Mouse (Mus musculus) natural killer cell, adult 2 months (primary cell): ENCODE measurements around the gene H2-Oa.

Source experiments
- DNase-seq, 2 experiments: peaks; one replicate each; pipeline ENCODE4 v3.0.0; 2022; ENCODE audit warnings: low spot score in 2 of 2

H2-Oa gene

DNA sequence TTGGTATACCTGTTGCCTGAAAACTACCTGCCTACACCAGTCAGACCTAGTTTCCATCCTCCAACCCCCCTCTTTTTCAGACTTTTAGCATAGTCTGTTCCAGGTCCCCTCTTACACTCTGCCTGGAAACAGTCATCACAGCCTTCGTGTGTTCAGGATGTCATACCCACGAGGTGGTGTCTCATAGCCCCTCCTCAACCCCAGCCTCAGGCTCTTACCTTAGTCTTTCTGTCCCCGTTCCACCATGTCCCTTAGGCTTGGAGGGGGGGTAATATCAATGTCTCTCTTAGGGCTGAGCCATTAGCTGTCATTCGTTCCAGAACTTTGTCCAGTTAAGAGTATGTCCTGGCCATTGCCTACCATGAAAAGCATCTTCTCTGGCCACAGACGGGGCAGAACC lies 9.0 kb downstream of the H2-Oa start:
- DNase-seq, result no peak

DNA sequence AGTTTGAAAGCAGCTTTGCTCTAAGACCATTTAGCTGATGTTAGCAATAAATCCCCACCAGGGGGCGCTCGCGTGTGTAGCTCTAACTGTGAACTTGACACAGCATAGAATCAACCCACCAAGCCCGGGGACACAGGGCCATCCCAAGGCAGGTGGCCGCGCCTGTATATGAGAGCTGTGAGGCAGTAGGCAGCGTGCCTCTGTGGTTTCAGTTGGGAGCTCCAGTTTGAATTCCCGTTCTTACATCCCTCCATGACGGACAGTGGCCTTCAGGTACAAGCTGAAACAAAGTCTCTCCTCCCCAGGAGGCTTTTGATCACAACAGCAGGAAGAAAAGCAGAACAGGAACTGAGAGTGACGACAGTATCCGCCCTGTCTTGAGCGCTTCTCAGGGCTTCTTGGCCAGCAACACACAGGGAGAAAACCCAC lies 9.5 kb downstream of the H2-Oa start:
- peak; percentile 95 to 96 for DNase-seq

DNA sequence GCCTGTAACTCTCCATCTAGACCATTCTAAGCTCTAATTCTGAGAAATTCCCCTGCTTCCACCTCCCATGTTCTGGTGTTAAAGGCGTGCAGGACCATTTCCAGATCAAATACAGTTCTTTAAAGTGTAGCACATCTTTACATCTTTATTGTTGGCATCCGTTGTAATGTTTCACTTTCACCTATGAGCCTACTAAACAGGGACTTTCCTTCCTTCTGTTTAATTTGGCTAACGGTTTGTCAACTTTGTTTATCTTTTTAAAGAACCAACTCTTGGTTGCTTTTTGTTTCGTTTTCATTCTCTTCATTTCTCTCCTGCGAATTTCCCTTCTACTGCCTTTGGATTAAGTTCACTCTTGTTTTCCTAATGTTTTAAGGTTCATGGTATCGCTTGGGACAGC lies 10.7 kb downstream of the H2-Oa start:
- DNase-seq, result no peak

DNA sequence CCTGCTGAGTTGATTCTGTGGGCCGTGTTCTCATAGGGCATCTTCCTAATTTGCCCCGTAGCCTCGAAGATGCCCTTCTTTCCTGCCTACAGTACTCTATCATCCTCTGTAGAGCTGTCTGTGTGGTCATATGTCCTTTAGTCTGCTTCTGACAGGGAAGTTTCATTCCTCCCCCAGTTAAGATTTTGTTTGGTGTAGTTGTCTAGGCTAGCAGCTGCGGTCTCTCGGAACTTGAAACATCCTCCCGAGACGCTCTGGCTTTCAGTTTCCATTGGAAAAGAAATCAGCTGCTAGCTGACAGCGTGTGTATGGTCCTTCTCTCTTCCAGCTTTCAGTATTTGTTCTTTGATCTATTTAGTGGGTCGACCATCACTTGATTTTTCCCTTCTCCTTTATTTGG lies 12.7 kb downstream of the H2-Oa start:
- no peak for DNase-seq

DNA sequence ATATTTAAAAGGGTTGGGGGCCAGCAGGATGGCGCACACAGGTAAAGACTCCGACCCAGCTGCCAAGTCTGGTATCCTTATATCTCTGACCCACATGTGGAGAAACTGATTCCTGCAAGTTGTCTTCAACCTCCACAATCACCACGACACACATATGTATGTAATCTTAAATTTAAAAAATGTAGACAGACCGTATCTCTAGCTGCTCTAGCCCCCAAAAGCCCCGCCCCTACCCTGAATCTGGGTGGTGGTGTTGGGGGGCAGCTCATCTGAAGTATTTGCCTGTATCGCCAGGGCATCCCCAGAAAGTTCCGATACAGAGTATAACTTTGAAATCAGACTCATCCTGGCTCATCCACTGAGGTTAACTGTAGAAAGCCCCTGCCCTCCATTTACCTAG lies 14.4 kb downstream of the H2-Oa start:
- no peak for DNase-seq

DNA sequence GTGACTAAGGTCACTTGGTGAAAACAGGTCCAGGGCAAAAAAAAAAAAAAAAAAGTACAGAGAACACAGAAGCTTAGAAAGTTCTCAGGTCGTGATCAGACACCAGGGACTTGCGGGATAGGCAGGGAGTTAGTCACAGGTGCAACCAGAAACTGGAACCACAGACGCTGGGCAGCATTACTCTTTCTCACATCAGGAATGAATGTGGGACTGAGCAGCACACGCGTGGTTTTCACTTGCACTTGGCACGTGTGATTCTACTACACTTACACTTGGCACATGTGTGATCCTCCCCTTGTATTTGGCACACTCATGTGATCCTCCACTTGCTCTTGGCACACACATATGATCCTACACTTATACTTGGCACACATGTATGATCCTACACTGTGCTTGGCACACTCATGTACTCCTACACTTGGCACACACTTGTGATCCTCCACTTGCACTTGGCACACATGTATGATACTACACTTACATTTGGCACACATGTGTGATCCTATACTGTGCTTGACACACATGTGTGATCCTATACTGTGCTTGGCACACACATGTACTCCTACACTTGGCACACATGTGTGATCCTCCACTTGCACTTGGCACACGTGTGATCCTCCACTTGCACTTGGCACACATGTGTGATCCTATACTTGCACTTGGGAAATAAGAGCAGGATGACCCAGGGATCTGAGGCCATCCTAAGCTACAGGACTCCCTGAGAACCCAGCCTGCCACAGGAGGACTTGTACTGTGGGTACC lies 15.1 kb downstream of the H2-Oa start:
- DNase-seq, result no peak

DNA sequence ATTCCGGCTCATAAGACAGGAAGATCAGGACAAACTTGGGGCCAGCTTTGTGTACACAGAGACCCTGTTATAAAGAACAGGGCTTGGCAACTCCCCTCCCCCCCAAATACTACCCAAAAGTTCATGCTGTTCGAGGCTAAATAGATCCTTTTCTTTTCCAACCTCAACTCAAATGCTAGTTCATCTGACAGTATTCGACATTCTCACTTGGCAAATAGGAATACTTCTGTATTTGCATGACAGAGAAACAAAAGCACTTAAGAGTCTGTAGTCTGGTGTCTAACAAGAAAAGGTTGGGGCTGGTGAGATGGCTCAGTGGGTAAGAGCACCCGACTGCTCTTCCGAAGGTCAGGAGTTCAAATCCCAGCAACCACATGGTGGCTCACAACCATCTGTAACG lies 16.3 kb downstream of the H2-Oa start:
- no peak for DNase-seq

DNA sequence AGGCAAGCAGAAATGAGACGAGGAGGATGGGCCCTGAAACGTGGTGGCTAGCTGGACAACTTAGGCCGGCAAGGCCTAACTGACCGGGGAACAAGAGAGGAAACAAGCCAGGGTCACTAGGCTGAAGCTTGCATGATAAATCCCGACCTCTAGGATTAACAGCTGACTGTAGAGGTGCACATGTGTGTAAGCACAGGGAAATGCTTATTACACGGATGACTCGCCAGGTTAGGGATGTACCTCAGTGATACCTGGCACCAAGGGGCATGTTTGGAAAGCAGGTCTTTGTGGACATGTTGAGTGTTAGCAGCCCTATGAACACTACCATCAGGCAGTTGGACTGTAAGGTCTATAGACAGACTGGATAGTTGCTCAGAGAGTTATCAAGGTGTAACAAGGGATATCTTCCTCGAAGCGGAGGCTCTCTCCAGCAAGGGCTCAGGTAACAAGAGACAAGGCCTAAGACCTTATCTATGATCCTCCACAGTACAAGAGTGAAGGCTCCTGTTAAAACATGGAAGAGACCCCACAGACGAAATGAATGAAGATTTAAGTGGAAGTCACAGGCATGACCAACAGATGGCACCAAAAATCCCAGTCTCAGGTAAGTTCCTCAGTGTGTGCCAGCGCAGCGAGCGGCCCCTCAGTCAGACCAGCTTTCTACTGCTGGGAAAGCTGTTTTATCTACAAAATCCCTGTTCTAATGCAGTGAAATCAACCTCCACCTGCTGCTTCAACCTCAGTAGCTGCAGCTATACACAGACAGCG lies 17.1 kb downstream of the H2-Oa start:
- DNase-seq, result no peak

DNA sequence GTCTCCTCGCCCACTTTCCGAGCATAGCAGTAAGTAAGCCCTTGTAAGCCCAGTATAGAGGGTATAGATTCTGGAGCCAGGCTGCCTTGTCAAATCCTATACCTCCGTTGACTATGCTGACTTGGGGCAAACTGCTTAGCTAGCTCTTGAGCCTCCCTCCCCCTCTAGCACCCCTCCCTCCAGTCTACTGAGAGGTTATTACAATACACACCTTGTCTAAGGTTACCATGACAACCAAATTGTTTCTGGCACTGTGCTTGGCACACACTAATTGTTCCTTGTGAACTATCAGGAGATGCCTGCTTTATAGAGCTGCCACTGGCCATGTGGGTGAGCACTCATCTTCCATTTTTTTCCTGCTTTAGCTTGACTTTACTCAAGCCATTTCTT lies 17.7 kb downstream of the H2-Oa start:
- DNase-seq, result no peak

DNA sequence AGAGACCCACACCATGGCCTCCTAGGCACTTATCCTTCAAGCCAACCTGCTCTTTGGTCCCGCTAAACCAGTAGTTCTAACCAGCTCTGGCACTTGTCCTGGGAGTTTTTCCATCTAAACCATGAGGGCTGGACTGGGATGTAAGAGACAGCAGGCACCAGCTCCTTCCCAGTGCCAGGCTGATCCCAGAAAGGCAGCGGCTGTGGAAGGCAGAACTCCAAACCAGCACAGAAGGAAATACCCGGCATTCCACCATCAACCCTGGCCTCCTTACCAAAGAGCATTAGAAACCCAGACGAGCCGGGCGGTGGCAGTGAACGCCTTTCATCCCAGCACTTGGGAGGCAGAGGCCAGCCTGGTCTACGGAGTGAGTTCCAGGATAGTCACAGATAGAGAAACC lies 18.2 kb downstream of the H2-Oa start:
- DNase-seq, result no peak

DNA sequence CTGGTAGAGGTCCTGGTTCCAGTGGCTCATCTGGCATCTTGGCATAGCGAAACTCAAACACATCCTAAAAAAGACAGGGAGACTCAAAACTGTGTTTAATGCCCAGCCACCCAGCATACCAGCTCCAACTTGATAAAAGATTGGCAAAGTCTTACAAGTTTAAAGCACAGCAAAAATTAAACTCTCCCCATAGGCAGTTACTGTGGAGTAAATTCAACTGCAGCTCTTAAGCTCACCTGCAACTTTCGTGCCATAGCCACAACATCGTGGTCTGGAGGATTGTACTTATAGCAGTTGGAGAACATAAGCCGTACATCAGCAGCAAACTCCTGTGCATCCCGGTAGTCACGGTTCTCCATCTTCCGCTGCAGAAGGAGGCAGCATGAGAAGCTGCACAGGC lies 22.0 kb downstream of the H2-Oa start:
- no peak for DNase-seq

DNA sequence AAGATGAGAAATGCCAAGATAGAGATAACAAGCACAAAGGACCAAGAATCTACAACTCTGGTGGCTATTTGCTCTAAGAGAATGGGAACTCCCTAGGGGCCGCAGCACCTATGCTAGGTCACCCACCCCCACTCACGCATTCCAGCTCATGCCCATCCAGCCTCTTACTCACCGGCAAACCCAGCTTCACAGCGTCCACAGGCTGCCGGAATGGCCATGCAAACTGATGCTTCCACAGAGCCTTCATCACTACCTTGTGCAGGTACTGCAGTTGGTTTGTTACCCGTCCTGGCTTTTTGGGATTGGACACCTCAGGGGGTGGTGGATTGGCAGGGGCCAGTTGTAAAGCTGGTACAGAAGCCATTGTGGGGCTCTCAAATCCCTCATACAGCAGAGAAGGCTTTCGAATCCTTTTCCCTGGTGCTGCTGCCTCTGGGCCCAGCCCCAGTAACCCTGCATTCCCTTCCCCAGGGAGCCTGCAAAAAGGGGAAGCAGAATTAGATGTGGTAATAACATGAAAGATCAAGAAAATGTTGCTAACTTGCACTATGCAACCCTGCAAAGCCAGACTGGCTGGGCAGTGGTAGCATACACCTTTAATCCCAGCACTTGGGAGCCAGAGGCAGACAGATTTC lies 24.7 kb downstream of the H2-Oa start:
- no peak for DNase-seq

DNA sequence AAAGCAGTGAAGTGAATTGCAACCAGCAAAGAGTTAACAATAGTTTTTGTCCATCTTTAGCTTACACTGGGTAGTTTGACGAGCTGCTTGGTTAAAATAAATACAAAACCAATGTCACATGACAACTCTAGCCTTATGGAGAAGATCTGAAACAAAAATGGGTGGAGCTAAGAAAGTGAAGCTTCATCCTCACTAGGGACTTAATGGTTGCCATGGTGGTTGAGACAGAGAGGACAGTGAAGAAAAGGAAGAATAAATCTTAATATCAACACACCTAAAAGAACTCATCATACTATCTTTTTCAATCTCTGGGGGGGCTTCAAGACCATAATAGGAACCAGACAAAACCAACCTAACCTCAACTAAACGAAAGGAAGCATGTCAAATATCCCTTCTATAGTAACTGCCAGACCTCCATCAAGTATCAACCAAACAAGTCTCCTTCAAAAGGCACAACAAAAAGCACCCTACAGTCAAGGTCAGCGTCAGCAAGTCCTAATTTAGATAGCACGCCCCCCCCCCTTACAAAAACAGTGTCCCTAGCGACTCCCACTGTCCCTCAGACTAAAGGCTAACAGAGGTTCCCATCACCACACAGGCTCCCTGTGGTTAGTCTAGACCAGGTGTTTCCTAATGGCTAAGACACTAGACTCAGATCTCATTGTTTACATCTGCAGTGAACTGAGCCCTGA lies 25.4 kb downstream of the H2-Oa start:
- no peak for DNase-seq

DNA sequence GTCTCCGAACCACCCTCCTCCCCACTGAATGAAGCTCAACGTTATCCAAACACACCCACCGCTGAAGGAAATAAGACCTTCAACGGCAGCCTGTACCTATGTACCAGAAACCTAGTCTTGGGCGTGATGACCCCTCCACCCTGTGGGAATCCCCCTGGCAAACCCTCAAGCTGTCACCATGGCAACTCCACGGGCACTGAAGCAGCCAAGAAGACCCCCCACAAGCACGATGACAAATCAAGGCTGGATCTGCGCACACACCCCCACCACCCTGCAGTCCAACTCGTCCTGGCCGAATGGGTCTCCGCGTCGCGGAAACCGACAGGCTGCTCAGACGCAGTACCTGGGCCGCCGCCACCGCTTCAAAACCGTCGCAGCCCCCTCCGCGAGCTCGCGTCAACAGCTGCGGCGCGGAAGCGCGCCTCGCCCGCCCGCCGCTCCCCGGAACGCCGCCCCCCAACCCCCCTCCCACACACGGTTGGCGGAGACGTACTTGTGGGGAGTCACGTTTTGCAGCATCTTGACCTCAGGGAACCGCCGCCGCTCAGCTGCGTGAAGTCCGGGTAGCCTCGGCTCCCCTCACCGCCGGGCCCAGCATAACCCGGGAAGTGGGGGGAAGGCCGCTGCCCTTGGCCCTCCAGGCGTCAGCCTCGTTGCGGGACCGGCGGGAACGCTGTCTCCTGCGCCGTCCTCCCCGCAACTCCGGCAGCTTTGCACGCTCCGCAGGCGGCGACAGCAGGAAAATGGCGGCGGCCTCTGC lies 26.2 kb downstream of the H2-Oa start:
- peak; percentile 55 to 59 for DNase-seq

DNA sequence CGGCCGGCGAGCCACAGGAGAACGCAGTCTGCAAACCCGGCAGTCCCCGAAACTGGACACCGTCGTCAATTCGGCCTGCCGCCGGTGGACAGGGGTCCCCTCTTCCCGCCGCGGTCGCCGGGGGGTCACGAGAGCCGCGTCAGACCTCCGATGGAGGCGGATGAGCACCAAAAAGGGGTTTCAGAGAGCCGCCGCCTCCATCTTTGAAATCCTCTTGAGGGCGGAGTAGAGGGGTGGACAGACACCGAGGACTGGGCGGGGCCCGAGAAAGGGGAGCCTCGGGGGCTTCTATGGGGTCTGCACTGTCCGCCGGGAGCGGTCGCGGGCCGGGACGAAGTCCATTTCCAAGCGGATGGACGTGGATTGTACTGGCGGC lies 26.7 kb downstream of the H2-Oa start:
- no peak for DNase-seq

DNA sequence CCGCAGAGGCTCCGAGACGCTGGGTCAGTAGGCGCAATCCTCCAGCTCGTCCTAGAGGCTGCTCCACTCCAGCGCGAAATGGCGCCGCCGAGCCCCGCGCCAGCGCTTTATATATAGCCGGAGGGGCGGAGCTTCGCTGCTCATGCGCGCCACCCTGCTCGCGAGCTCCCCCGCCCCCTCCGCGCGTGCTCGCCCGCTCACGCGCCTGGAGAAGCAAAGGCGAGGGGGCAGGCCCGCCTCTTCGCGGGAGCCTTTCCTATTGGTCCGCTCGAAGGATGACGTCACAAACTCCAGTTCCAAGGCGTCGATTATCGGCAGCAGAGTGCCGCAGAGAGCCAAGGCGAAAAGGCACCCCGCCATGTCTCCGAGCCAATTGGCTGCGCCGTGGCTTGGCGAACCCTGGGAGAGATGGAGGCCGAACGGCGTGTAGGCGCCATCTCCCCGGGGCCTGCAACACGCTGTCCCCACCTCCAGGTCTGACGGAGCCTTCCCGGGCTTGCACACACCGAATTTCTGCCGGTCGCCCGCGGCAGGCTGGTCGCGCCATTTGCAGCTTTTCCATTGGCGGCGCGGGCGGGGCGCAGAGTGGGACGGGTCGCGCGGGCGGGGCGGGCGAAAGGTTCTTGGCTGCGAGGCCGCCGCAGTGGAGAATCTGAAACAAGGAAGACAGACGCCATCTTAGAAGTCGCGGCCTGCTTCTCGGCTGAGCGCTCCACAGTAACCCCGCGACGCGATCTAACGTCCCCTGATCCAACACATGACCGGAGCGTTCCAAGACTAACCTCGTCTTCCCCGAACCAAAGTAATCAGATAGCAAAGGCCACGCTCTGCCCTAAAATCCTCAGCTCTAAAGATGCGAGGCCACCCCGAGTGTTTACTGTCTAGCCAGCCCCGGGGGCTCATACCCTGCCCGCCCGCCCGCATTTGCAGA lies 27.4 kb downstream of the H2-Oa start, which contains the start of gene H2-DMa:
H2-DMa (plus strand) TSS at position 293 of the 931 bp plus-strand sequence.
- peak; percentile 97 to 98 for DNase-seq

DNA sequence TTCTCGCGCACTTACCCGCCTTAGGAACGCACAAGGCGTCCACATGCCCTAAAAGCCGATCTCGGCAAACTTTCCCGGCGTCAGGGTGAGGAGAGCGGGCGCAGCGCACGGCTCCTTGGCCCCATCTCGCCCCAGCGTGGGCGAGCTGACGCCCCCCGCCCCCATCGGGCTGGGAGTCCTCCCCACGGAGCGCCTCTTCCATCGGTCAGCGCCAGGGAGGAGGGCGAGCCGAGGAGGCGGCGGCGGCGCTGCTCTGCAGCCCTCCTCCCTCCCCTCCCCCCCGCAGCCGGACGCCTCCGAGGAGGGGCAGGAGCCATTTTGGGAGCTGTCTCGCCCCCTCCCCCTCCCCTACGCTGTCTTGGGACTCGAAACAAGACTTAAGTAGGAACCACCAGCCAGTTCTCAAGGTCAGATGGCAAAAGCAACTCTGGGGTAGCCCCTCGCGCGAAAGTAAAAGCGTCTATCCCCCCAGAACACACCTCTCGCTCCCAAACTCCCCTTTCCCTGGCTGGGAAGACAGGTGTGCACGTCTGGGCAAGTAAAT lies 28.1 kb downstream of the H2-Oa start:
- peak; percentile 57 to 68 for DNase-seq

DNA sequence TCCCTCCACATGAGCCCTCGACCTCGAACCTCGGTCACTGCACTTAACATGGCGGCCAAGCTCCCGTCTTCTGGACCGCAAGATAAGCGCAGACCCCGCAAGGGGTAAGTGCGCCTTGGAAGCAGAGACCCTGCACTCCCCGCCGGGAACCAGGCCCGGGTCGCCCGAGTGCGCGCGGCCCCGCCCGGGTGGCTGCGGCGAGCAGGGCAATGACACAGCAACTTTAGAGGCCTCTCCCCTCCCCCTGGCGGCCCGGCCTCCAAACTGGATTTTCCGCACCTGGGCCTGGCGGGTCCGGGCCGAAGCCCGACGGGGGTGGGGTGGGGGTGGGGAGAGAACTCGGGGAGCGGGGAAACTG lies 28.7 kb downstream of the H2-Oa start:
- peak; percentile 70 to 76 for DNase-seq

DNA sequence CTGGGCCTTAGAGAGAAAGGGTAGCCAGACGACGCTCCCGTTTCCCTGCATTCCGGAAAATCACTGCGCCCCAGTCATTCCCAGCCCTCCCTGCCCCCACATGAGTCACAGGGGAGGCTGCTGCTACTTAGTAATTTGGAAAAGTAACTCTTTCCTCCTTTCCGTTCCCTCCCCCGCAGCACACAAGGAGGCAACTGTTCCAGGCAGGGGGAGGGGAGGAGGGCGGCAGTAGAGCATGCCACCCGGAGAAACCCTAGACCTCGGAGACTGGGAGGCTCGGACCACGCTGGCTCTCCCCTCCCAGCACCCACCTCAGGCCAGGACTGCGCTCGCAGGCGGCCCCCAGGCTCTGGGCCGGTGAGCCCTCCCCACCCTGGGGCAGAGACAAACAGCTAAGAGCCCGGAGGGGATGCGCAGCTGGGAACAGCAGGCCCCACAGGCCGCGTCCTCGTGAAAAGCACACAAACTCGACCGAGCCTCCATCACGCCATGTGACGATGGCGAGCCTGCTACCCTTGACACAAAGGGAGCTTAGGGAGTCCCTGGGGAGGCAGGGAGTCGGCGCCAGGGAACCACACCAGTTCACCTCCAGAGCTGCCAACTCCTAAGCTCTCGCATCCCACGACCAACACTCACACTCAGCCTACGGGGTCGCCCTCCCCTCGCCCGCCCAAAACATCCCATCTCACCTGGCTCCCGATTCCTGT lies 29.2 kb downstream of the H2-Oa start:
- peak; percentile 43 to 53 for DNase-seq

DNA sequence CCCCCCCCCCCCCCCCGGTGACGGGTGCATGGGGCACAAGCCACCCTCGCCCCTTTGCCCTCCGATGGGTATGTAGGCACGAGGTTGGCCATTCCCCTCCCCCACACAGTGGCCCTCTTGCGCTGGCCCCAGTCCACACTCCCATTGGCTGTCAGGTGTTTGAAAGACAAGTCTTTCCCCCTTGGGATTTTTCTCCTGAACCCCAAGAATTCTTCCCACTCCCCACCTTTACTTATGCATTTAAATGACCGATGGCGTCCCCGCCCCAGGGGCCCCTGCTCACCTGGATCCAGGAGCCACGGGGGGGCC lies 29.7 kb downstream of the H2-Oa start:
- DNase-seq, result peak in 1 of 2 experiments; percentile 41
